Mouse (Mus musculus) ES-Bruce4 (cell line): ENCODE data around the gene Kctd19.

Experiments used
- CTCF ChIP-seq: IDR thresholded peaks from one replicate; pipeline ENCODE4 v1.8.1; 2011; ENCODE audit warnings: low read depth, low read length
- EP300 ChIP-seq: IDR thresholded peaks from 2 replicates; pipeline ENCODE4 v1.6.1; 2011; ENCODE audit warnings: low read depth, low read length; ENCODE audit not compliant: insufficient read depth
- POLR2A ChIP-seq: IDR thresholded peaks from one replicate; pipeline ENCODE4 v1.8.1; 2011; ENCODE audit warnings: low read length; ENCODE audit not compliant: insufficient read depth

DNA sequence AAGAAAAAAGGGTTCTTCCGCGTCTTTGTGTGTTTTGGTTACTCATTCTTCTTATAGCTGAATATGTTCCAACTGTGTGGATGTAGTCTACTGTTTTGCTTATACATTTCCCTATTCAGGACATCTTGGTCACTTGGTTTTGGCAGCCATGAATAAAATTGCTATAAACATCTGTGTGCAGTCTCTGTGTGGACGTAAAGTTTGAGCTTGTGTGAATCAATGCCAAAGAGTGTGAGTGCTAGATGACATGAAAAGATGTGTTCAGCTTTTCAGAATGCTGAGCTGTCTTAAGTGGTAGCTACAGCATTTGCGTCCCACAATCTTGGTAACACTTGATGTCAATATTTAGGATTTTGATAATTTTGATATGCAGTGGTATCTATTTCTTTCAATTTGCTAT, 6.5 kb upstream of the Kctd19 start:
- TF ChIP-seq CTCF (no peak), POLR2A (no peak), EP300 (no peak)
